Mouse (Mus musculus) neural tube, embryonic 12.5 days (tissue): ENCODE measurements at regions not wholly inside any gene's neighbourhood (a gene's known extent, or its start where the extent isn't known, plus 50 kb on each side); places are given as distances from the start of the nearest gene placed in this dataset.
A peak's percentile ranks its signal among the peaks of the same experiment; 100 is the strongest.

Experiments used
- ATAC-seq: fragments of 200-750 bp; cut with Nextera tagmentation; 2 replicates; pipeline ENCODE4 v1.8.0; 2017; ENCODE audit warnings: low read depth, mild to moderate bottlenecking, moderate TSS enrichment, moderate library complexity; ENCODE audit not compliant: low FRiP score
- H3K27ac ChIP-seq: fragments of 300-500 bp; sonication (generic); 2 replicates; pipeline ENCODE4 v1.5.1; 2016
- H3K27me3 ChIP-seq: fragments of 300-500 bp; sonication (generic); replicated peaks from 2 replicates; pipeline ENCODE4 v1.6.1; 2016; ENCODE audit warnings: mild to moderate bottlenecking
- H3K36me3 ChIP-seq: fragments of 300-500 bp; sonication (generic); 2 replicates; pipeline ENCODE4 v1.6.1; 2016; ENCODE audit warnings: mild to moderate bottlenecking
- H3K4me1 ChIP-seq: fragments of 300-500 bp; sonication (generic); 2 replicates; pipeline ENCODE4 v1.6.1; 2016
- H3K4me2 ChIP-seq: fragments of 300-500 bp; sonication (generic); replicated peaks from 2 replicates; pipeline ENCODE4 v1.6.1; 2016; ENCODE audit warnings: mild to moderate bottlenecking
- H3K4me3 ChIP-seq: fragments of 300-500 bp; sonication (generic); 2 replicates; pipeline ENCODE4 v1.5.1; 2016
- H3K9ac ChIP-seq: fragments of 300-500 bp; sonication (generic); 2 replicates; pipeline ENCODE4 v1.6.1; 2016; ENCODE audit warnings: mild to moderate bottlenecking
- H3K9me3 ChIP-seq: fragments of 300-500 bp; sonication (generic); 2 replicates; pipeline ENCODE4 v1.6.1; 2016; ENCODE audit warnings: mild to moderate bottlenecking
- WGBS: fragments of 180-500 bp; shearing (Covaris S2); methylation state at CpG from one replicate; pipeline ENCODE4 v1.1.7; 2016; 5-methylcytosine and 5-hydroxymethylcytosine counted together

GRCm38 (mm10) chr16:31508981-31509380, 86.9 kb downstream of the Bdh1 start:
- Histone ChIP-seq H3K27ac (peak overlapping the region; percentile 46; the same call in 1 of the 2 replicates), H3K4me3 (no peak overlapping the region), H3K4me1 (peaks cover 16% of the 10 kb centered on the region), H3K4me2 (peak overlapping the region; percentile 52), H3K36me3 (no peaks in the 10 kb centered on the region), H3K27me3 (no peaks in the 10 kb centered on the region), H3K9me3 (no peaks in the 10 kb centered on the region), H3K9ac (peak overlapping the region; percentile 47; the same call in 1 of the 2 replicates)
- peak; percentile 90 for ATAC-seq
- 2% methylated on average over 18 of the region's 18 CpGs for WGBS

- H3K27me3 ChIP-seq, result no peaks in the 10 kb centered on the region
- peaks cover 16% of the 10 kb centered on the region for H3K4me1 ChIP-seq
- H3K9me3 ChIP-seq, result no peaks in the 10 kb centered on the region
- ATAC-seq, result no peak
- no peak overlapping the region for H3K27ac ChIP-seq
- H3K9ac ChIP-seq, result no peak overlapping the region
- no peak overlapping the region for H3K4me2 ChIP-seq
- no peaks in the 10 kb centered on the region for H3K36me3 ChIP-seq
- no peak overlapping the region for H3K4me3 ChIP-seq
- 79% methylated on average over 8 of the region's 8 CpGs for WGBS
These were observed 88.0 kb downstream of the Bdh1 start for GRCm38 (mm10) chr16:31510097-31510496.

- no peaks in the 10 kb centered on the region for H3K27me3 ChIP-seq
- H3K27ac ChIP-seq, result no peak overlapping the region
- peaks cover 4% of the 10 kb centered on the region; the same call in 1 of the 2 replicates for H3K9me3 ChIP-seq
- no peak overlapping the region for H3K4me2 ChIP-seq
- H3K4me3 ChIP-seq, result no peak overlapping the region
- WGBS, result 96% methylated on average over 3 of the region's 3 CpGs
- ATAC-seq, result no peak
- no peaks in the 10 kb centered on the region for H3K4me1 ChIP-seq
- no peak overlapping the region for H3K9ac ChIP-seq
- H3K36me3 ChIP-seq, result no peaks in the 10 kb centered on the region
These were observed 96.7 kb downstream of the Bdh1 start for GRCm38 (mm10) chr16:31518816-31519215.

- Histone ChIP-seq H3K27ac (no peak overlapping the region), H3K9ac (no peak overlapping the region), H3K27me3 (no peaks in the 10 kb centered on the region), H3K4me3 (no peak overlapping the region), H3K4me1 (no peaks in the 10 kb centered on the region), H3K4me2 (no peak overlapping the region), H3K36me3 (no peaks in the 10 kb centered on the region), H3K9me3 (peaks cover 4% of the 10 kb centered on the region; the same call in 1 of the 2 replicates)
- ATAC-seq, result no peak
- 86% methylated on average over 9 of the region's 9 CpGs for WGBS
These were observed 98.0 kb downstream of the Bdh1 start for GRCm38 (mm10) chr16:31520081-31520480.

- no peaks in the 10 kb centered on the region for H3K4me1 ChIP-seq
- H3K4me3 ChIP-seq, result no peak overlapping the region
- ATAC-seq, result no peak
- no peak overlapping the region for H3K9ac ChIP-seq
- peaks cover 4% of the 10 kb centered on the region; the same call in 1 of the 2 replicates for H3K9me3 ChIP-seq
- H3K4me2 ChIP-seq, result no peak overlapping the region
- H3K36me3 ChIP-seq, result no peaks in the 10 kb centered on the region
- 68% methylated on average over 6 of the region's 6 CpGs for WGBS
- H3K27ac ChIP-seq, result no peak overlapping the region
- H3K27me3 ChIP-seq, result no peaks in the 10 kb centered on the region
These were observed 99.7 kb downstream of the Bdh1 start for GRCm38 (mm10) chr16:31521786-31522185.

- no peaks in the 10 kb centered on the region for H3K36me3 ChIP-seq
- H3K27me3 ChIP-seq, result no peaks in the 10 kb centered on the region
- WGBS, result 65% methylated on average over 10 of the region's 10 CpGs
- H3K4me3 ChIP-seq, result no peak overlapping the region
- no peak for ATAC-seq
- H3K4me1 ChIP-seq, result no peaks in the 10 kb centered on the region
- no peak overlapping the region for H3K27ac ChIP-seq
- H3K4me2 ChIP-seq, result no peak overlapping the region
- H3K9ac ChIP-seq, result no peak overlapping the region
- no peaks in the 10 kb centered on the region for H3K9me3 ChIP-seq
These were observed 104.7 kb downstream of the Bdh1 start for GRCm38 (mm10) chr16:31526711-31527344.

- Histone ChIP-seq H3K9me3 (no peaks in the 10 kb centered on the region), H3K27me3 (no peaks in the 10 kb centered on the region), H3K36me3 (no peaks in the 10 kb centered on the region), H3K27ac (no peak overlapping the region), H3K4me1 (peaks cover 4% of the 10 kb centered on the region), H3K9ac (no peak overlapping the region), H3K4me2 (no peak overlapping the region), H3K4me3 (no peak overlapping the region)
- WGBS, result 84% methylated on average over 11 of the region's 11 CpGs
- no peak for ATAC-seq
These were observed 106.7 kb downstream of the Bdh1 start for GRCm38 (mm10) chr16:31528596-31529283.

- Histone ChIP-seq H3K4me1 (peaks cover 4% of the 10 kb centered on the region), H3K9me3 (no peaks in the 10 kb centered on the region), H3K27me3 (no peaks in the 10 kb centered on the region), H3K9ac (no peak overlapping the region), H3K36me3 (no peaks in the 10 kb centered on the region), H3K4me2 (no peak overlapping the region), H3K27ac (no peak overlapping the region), H3K4me3 (no peak overlapping the region)
- ATAC-seq, result no peak
- 89% methylated on average over 13 of the region's 13 CpGs for WGBS
These were observed 107.3 kb downstream of the Bdh1 start for GRCm38 (mm10) chr16:31529284-31529958.

GRCm38 (mm10) chr16:31530090-31530489, 108.0 kb downstream of the Bdh1 start:
- Histone ChIP-seq H3K4me2 (no peak overlapping the region), H3K9me3 (no peaks in the 10 kb centered on the region), H3K4me3 (no peak overlapping the region), H3K27me3 (no peaks in the 10 kb centered on the region), H3K9ac (no peak overlapping the region), H3K4me1 (peaks cover 11% of the 10 kb centered on the region), H3K36me3 (no peaks in the 10 kb centered on the region), H3K27ac (no peak overlapping the region)
- no peak for ATAC-seq
- 90% methylated on average over 8 of the region's 8 CpGs for WGBS

GRCm38 (mm10) chr16:31533196-31533777, 111.2 kb downstream of the Bdh1 start:
- Histone ChIP-seq H3K4me1 (peaks cover 13% of the 10 kb centered on the region), H3K9ac (no peak overlapping the region), H3K27me3 (no peaks in the 10 kb centered on the region), H3K4me3 (no peak overlapping the region), H3K9me3 (no peaks in the 10 kb centered on the region), H3K36me3 (no peaks in the 10 kb centered on the region), H3K27ac (no peak overlapping the region), H3K4me2 (no peak overlapping the region)
- 61% methylated on average over 6 of the region's 6 CpGs for WGBS
- no peak for ATAC-seq

- Histone ChIP-seq H3K4me1 (peaks cover 13% of the 10 kb centered on the region), H3K4me3 (no peak overlapping the region), H3K9ac (no peak overlapping the region), H3K27ac (no peak overlapping the region), H3K36me3 (no peaks in the 10 kb centered on the region), H3K4me2 (no peak overlapping the region), H3K27me3 (no peaks in the 10 kb centered on the region), H3K9me3 (no peaks in the 10 kb centered on the region)
- 4% methylated on average over 4 of the region's 4 CpGs for WGBS
- no peak for ATAC-seq
These were observed 112.9 kb downstream of the Bdh1 start for GRCm38 (mm10) chr16:31534923-31535523.

GRCm38 (mm10) chr16:31536328-31536727, 114.2 kb downstream of the Bdh1 start:
- WGBS, result 68% methylated on average over 3 of the region's 3 CpGs
- H3K27me3 ChIP-seq, result no peaks in the 10 kb centered on the region
- H3K36me3 ChIP-seq, result no peaks in the 10 kb centered on the region
- no peak overlapping the region for H3K4me3 ChIP-seq
- no peak overlapping the region for H3K4me2 ChIP-seq
- no peak overlapping the region for H3K27ac ChIP-seq
- no peak for ATAC-seq
- H3K4me1 ChIP-seq, result peaks cover 13% of the 10 kb centered on the region
- no peaks in the 10 kb centered on the region for H3K9me3 ChIP-seq
- H3K9ac ChIP-seq, result no peak overlapping the region
